Mouse (Mus musculus): Measurements from ENCODE around the gene Olfr293. TPM values are rescaled to one million over a fixed set of nuclear protein-coding genes. Genes with fewer than 3 reads are reported as not detected.

The Olfr293 gene
- not detected for polyA plus RNA-seq (2015; fragmentation: Illumina TruSeq; extraction: RNeasy Lipid Tissue Mini Kit (QIAGEN cat#74804); ENCODE audit: low read depth, low replicate concordance)

DNA sequence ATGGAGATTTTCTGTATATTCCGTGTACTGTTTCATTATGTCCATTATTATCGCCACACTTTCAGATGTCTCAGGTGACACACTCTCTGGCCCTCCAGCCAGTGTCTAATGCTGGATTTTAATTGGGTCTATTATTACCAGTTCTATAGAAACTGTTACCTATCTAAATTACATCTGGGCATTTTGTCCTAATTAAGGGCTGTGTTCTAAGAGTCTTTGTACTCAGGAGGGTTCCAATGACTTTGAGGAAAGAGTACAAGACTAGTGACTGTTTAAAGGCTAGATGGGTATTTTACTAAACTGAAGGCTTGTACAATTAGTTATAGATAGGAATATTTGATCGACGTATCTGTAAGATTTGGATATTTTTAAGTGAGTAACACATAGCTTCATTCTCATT lies at the start of gene Olfr293:
Olfr293 (plus strand) TSS at position 301 of the 400 bp plus-strand sequence.

DNA sequence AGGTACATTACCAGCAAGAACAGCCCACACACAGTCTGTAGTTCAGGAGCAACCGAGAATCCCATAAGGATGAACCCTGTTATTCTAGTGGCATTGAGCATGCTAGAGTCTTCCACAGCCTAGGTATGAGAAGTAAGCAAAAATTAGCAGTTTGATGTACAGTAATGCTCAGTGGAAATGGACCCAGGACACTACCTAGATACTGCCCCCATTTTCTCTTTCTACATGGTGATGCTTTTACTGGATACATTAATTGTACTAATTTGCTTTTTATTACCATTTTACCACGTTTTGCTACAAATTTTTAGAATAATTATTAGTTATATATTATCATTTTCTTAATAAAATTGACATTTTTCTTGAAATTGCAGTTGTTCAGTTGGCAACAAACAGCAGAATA lies 32.3 kb upstream of the Olfr293 start, which contains the start of gene Olfr294:
Olfr294 (minus strand) TSS at position 101 of the 400 bp plus-strand sequence.

DNA sequence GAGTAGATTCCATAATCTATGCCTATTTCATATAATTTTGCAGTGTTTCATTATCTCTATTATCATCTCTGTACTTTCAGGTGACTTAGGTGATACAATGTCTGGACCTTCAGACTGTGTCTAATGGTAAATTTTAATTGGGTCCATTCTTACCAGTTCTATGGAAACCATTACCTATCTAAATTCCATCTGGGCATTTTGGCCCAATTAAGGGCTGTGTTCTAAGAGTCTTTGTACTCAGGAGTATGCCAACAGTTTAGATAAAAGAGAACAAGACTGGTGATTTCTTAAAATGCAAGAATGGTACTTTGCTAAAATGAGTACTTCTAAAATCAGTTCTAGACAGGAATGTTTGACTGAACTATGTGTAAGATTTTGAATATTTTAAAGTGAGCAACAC lies 39.2 kb downstream of the Olfr293 start, which contains the start of gene Olfr292:
Olfr292 (plus strand) TSS at position 301 of the 400 bp plus-strand sequence.

Other genes with a start within 250 kb of the Olfr293 start
- not detected for gene Olfr301, start 245.2 kb upstream of the Olfr293 start, polyA plus RNA-seq (2015; fragmentation: Illumina TruSeq; extraction: RNeasy Lipid Tissue Mini Kit (QIAGEN cat#74804); ENCODE audit: low read depth, low replicate concordance)
- not detected for gene Olfr299, start 189.1 kb upstream of the Olfr293 start, polyA plus RNA-seq (2015; fragmentation: Illumina TruSeq; extraction: RNeasy Lipid Tissue Mini Kit (QIAGEN cat#74804); ENCODE audit: low read depth, low replicate concordance)
- not detected for gene Olfr298, start 156.6 kb upstream of the Olfr293 start, polyA plus RNA-seq (2015; fragmentation: Illumina TruSeq; extraction: RNeasy Lipid Tissue Mini Kit (QIAGEN cat#74804); ENCODE audit: low read depth, low replicate concordance)
- gene Olfr297, start 129.1 kb upstream of the Olfr293 start, polyA plus RNA-seq (2015; fragmentation: Illumina TruSeq; extraction: RNeasy Lipid Tissue Mini Kit (QIAGEN cat#74804); ENCODE audit: low read depth, low replicate concordance): not detected
- gene Olfr295, start 65.2 kb upstream of the Olfr293 start, polyA plus RNA-seq (2015; fragmentation: Illumina TruSeq; extraction: RNeasy Lipid Tissue Mini Kit (QIAGEN cat#74804); ENCODE audit: low read depth, low replicate concordance): not detected
- not detected for gene Olfr294, start 32.4 kb upstream of the Olfr293 start, polyA plus RNA-seq (2015; fragmentation: Illumina TruSeq; extraction: RNeasy Lipid Tissue Mini Kit (QIAGEN cat#74804); ENCODE audit: low read depth, low replicate concordance)
- gene Olfr292, start 39.3 kb downstream of the Olfr293 start, polyA plus RNA-seq (2015; fragmentation: Illumina TruSeq; extraction: RNeasy Lipid Tissue Mini Kit (QIAGEN cat#74804); ENCODE audit: low read depth, low replicate concordance): not detected
- 7.3 TPM for gene Folh1, start 126.9 kb downstream of the Olfr293 start, polyA plus RNA-seq (2015; fragmentation: Illumina TruSeq; extraction: RNeasy Lipid Tissue Mini Kit (QIAGEN cat#74804); ENCODE audit: low read depth, low replicate concordance)
- not detected for gene Vmn2r77, start 146.0 kb downstream of the Olfr293 start, polyA plus RNA-seq (2015; fragmentation: Illumina TruSeq; extraction: RNeasy Lipid Tissue Mini Kit (QIAGEN cat#74804); ENCODE audit: low read depth, low replicate concordance)

Data from brain, adult 10 weeks (tissue).